Mouse (Mus musculus) liver, postnatal 0 days (tissue): ENCODE measurements at regions not wholly inside any gene's neighbourhood (a gene's known extent, or its start where the extent isn't known, plus 50 kb on each side); places are given as distances from the start of the nearest gene placed in this dataset.

ENCODE experiments used
- ATAC-seq: fragments of 200-750 bp; cut with Nextera tagmentation; 2 replicates; pipeline ENCODE4 v1.8.0; 2017; ENCODE audit warnings: mild to moderate bottlenecking, moderate library complexity
- DNase-seq: peaks from one replicate; pipeline ENCODE4 v3.0.0-alpha.2; 2016
- H3K27ac ChIP-seq: fragments of 300-500 bp; sonication (generic); 2 replicates; pipeline ENCODE4 v1.5.1; 2014; ENCODE audit warnings: antibody characterized with exemption, moderate library complexity, mild to moderate bottlenecking, low read depth
- H3K27me3 ChIP-seq: fragments of 300-500 bp; sonication (generic); 2 replicates; pipeline ENCODE4 v1.6.1; 2014; ENCODE audit warnings: low read length, control low read depth, mixed read lengths; ENCODE audit not compliant: insufficient read depth
- H3K36me3 ChIP-seq: fragments of 300-500 bp; sonication (generic); replicated peaks from 2 replicates; pipeline ENCODE4 v1.6.1; 2014; ENCODE audit warnings: mild to moderate bottlenecking, control low read depth, low read length, moderate library complexity, mixed read lengths; ENCODE audit not compliant: insufficient read depth
- H3K4me1 ChIP-seq: fragments of 300-500 bp; sonication (generic); 2 replicates; pipeline ENCODE4 v1.6.1; 2014; ENCODE audit warnings: antibody characterized with exemption, mild to moderate bottlenecking, control low read depth; ENCODE audit not compliant: insufficient read depth
- H3K4me2 ChIP-seq: fragments of 300-500 bp; sonication (generic); 2 replicates; pipeline ENCODE4 v1.6.1; 2014; ENCODE audit warnings: low read depth, mild to moderate bottlenecking, low read length, moderate library complexity, mixed read lengths
- H3K4me3 ChIP-seq: fragments of 300-500 bp; sonication (generic); 2 replicates; pipeline ENCODE4 v1.5.1; 2014; ENCODE audit warnings: low read depth, low read length
- H3K9ac ChIP-seq: fragments of 300-500 bp; sonication (generic); replicated peaks from 2 replicates; pipeline ENCODE4 v1.6.1; 2014; ENCODE audit warnings: mild to moderate bottlenecking, moderate library complexity
- H3K9me3 ChIP-seq: fragments of 300-500 bp; sonication (generic); 2 replicates; pipeline ENCODE4 v1.6.1; 2016; ENCODE audit warnings: mild to moderate bottlenecking, control low read depth, low read length, mixed read lengths
- CTCF ChIP-seq: sonication (generic); IDR thresholded peaks from 2 replicates; pipeline ENCODE4 v1.5.1; 2016; ENCODE audit warnings: antibody characterized with exemption, low read depth
- EP300 ChIP-seq: IDR thresholded peaks from 2 replicates; pipeline ENCODE4 v1.6.1; 2016; ENCODE audit warnings: antibody characterized with exemption, low read depth, mild to moderate bottlenecking
- WGBS: fragments of 180-500 bp; shearing (Covaris S2); extraction: QIAGEN DNeasy Blood & Tissue Kit; methylation state at CpG from one replicate; pipeline ENCODE4 v1.1.7; 2014; ENCODE audit not compliant: insufficient replicate concordance; 5-methylcytosine and 5-hydroxymethylcytosine counted together

GRCm38 (mm10) chr4:97432681-97433080 lies 249.7 kb upstream of the Gm10192 start:
- Histone ChIP-seq H3K36me3 (no peaks in the 10 kb centered on the region), H3K4me3 (no peak overlapping the region), H3K4me2 (no peak overlapping the region), H3K4me1 (no peaks in the 10 kb centered on the region), H3K9ac (no peak overlapping the region), H3K9me3 (no peaks in the 10 kb centered on the region), H3K27ac (no peak overlapping the region), H3K27me3 (no peaks in the 10 kb centered on the region)
- TF ChIP-seq CTCF = no peak
- TF ChIP-seq EP300 = no peak
- no peak for ATAC-seq
- DNase-seq = no peak
- 70% methylated on average over 1 of the region's 1 CpGs for WGBS

GRCm38 (mm10) chr4:97432094-97432493 lies 249.1 kb upstream of the Gm10192 start:
- no peak for TF ChIP-seq EP300
- TF ChIP-seq CTCF = no peak
- WGBS = 36% methylated on average over 1 of the region's 1 CpGs
- Histone ChIP-seq H3K27ac (no peak overlapping the region), H3K4me1 (no peaks in the 10 kb centered on the region), H3K4me3 (no peak overlapping the region), H3K27me3 (no peaks in the 10 kb centered on the region), H3K9ac (no peak overlapping the region), H3K9me3 (no peaks in the 10 kb centered on the region), H3K4me2 (no peak overlapping the region), H3K36me3 (no peaks in the 10 kb centered on the region)
- no peak for DNase-seq
- no peak for ATAC-seq

- no peaks in the 10 kb centered on the region for H3K4me1 ChIP-seq
- H3K4me3 ChIP-seq = no peak overlapping the region
- TF ChIP-seq EP300 (no peak), CTCF (no peak)
- H3K36me3 ChIP-seq = no peaks in the 10 kb centered on the region
- H3K4me2 ChIP-seq = no peak overlapping the region
- no peaks in the 10 kb centered on the region for H3K9me3 ChIP-seq
- no peak overlapping the region for H3K27ac ChIP-seq
- 73% methylated on average over 2 of the region's 2 CpGs for WGBS
- no peak overlapping the region for H3K9ac ChIP-seq
- DNase-seq (no peak), ATAC-seq (no peak)
- H3K27me3 ChIP-seq = no peaks in the 10 kb centered on the region
These were observed 248.3 kb upstream of the Gm10192 start for GRCm38 (mm10) chr4:97431239-97431638.

GRCm38 (mm10) chr4:97419845-97420244 lies 236.9 kb upstream of the Gm10192 start:
- DNase-seq = no peak
- TF ChIP-seq CTCF = no peak
- no peak for TF ChIP-seq EP300
- Histone ChIP-seq H3K4me2 (no peak overlapping the region), H3K27ac (no peak overlapping the region), H3K36me3 (no peaks in the 10 kb centered on the region), H3K4me1 (no peaks in the 10 kb centered on the region), H3K9ac (no peak overlapping the region), H3K9me3 (no peaks in the 10 kb centered on the region), H3K4me3 (no peak overlapping the region), H3K27me3 (no peaks in the 10 kb centered on the region)
- WGBS = 67% methylated on average over 1 of the region's 1 CpGs
- ATAC-seq = no peak

GRCm38 (mm10) chr4:97418616-97419015 lies 235.7 kb upstream of the Gm10192 start:
- DNase-seq (no peak), ATAC-seq (no peak)
- Histone ChIP-seq H3K4me1 (no peaks in the 10 kb centered on the region), H3K4me2 (no peak overlapping the region), H3K27me3 (no peaks in the 10 kb centered on the region), H3K27ac (no peak overlapping the region), H3K9me3 (no peaks in the 10 kb centered on the region), H3K4me3 (no peak overlapping the region), H3K36me3 (no peaks in the 10 kb centered on the region), H3K9ac (no peak overlapping the region)
- TF ChIP-seq EP300 = no peak
- no peak for TF ChIP-seq CTCF
- 46% methylated on average over 5 of the region's 5 CpGs for WGBS

GRCm38 (mm10) chr4:97417943-97418342 lies 235.0 kb upstream of the Gm10192 start:
- Histone ChIP-seq H3K27ac (no peak overlapping the region), H3K4me3 (no peak overlapping the region), H3K9me3 (no peaks in the 10 kb centered on the region), H3K36me3 (no peaks in the 10 kb centered on the region), H3K27me3 (no peaks in the 10 kb centered on the region), H3K4me2 (no peak overlapping the region), H3K9ac (no peak overlapping the region), H3K4me1 (no peaks in the 10 kb centered on the region)
- DNase-seq (no peak), ATAC-seq (no peak)
- TF ChIP-seq EP300 (no peak), CTCF (peak; percentile 21; the same call in 1 of the 2 replicates)

GRCm38 (mm10) chr4:97408633-97409296 lies 225.8 kb upstream of the Gm10192 start:
- H3K4me3 ChIP-seq = no peak overlapping the region
- H3K9me3 ChIP-seq = no peaks in the 10 kb centered on the region
- no peaks in the 10 kb centered on the region for H3K4me1 ChIP-seq
- no peak overlapping the region for H3K9ac ChIP-seq
- H3K27ac ChIP-seq = no peak overlapping the region
- DNase-seq (no peak), ATAC-seq (no peak)
- WGBS = 78% methylated on average over 7 of the region's 7 CpGs
- H3K4me2 ChIP-seq = no peak overlapping the region
- H3K36me3 ChIP-seq = no peaks in the 10 kb centered on the region
- H3K27me3 ChIP-seq = no peaks in the 10 kb centered on the region
- no peak for TF ChIP-seq EP300
- TF ChIP-seq CTCF = no peak
